Mouse (Mus musculus) lung, adult 2 months (tissue): ENCODE measurements around the gene Elovl6.

Experiments used
- CTCF ChIP-seq: fragments of 200-500 bp; IDR thresholded peaks from 2 replicates; pipeline ENCODE4 v1.5.1; 2011; ENCODE audit warnings: mild to moderate bottlenecking, low read length, control low read depth; ENCODE audit not compliant: insufficient read depth
- POLR2A ChIP-seq: fragments of 200-500 bp; IDR thresholded peaks from 2 replicates; pipeline ENCODE4 v1.6.1; 2011; ENCODE audit warnings: low read depth, mild to moderate bottlenecking, control low read depth, low read length, borderline replicate concordance; ENCODE audit errors: extremely low read depth

DNA sequence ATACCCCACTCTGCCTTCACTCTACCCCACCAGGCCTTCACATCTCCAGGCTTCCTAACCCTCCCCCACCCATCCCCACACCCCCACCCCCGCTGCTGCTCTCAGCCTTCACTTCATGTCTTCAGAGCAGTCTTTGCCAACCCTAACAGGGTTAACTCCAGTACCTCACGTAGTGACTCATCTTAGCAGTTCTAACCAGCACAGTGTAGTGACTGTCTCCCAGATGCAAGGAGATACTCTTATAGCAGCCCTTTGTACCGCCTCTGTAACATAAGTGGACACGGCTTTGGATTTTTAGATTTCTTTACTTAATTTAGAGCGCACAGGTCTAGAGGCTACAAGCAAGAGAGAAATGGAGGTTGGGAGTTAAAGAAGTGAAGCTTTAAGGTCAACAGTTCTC lies 116.4 kb downstream of the Elovl6 start:
- TF ChIP-seq POLR2A (no peak), CTCF (no peak)
